Mouse (Mus musculus): Measurements from ENCODE around the gene Pno1. TPM values are rescaled to one million over a fixed set of nuclear protein-coding genes. Genes with fewer than 3 reads are reported as not detected.

Pno1 gene
- polyA plus RNA-seq (2017; shearing (Covaris generic)), result 10 to 100 TPM; 48.8 to 54.7 TPM

DNA sequence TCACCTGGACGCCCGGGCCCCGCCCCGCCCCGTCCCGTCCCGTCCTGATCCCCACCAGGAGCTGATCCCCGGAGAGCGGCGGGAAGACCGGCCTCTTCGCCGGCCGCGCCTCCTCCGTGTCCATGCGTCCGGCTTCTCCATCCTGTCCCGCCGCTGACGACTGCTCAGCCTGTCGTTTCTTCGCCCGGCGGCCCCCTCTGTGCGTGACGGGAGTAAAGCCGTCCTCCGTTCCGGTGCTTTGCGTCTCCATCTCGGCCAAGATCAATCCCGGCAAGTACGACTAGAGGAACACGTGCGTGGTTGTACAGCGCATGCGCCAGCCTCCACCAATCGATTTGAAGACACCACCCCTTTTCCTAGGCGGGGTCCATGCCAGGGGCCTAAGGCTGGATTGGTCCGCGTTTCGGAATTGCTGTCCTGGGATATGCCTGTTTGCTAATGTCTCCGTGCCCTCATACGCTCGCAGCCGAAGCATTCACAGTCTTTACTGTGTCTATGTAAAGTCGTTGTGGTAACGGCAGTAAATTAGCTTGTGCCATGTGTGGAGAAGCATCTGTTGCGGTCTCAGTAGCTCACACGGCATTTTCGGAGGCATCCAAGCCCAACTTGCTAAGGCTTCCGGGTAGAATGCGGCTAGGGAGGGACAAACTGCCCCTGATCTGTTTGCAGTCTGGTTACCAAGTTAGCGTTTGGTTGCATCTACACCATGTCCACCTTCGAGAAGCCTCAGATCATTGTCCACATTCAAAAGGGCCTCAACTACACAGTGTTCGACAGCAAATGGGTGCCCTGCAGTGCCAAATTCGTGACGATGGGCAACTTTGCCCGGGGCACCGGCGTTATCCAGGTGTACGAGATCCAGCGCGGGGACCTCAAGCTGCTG lies at the start of gene Pno1:
Gene Pno1 (minus strand): TSS at position 311 of the 883 bp plus-strand sequence.

DNA sequence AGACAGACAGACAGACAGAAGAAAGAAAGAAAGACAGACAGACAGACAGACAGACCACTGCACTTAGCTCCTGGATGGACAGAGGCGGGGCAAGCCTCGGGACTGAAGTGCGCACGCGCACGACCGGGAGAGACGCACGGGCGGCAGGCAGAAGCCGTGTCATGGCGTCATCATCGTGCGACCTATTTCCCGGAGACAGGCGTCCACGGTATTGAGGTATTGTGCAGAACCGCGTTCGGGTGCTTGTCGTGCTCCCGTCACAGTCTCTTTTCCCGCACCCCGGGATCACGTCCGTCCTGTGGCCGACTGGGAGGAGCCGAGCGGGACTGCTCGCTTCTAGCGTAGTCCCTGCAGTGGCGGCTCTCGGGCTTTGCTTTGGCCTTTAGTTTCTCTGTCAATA lies 46.1 kb upstream of the Pno1 start, which contains the start of gene C1d:
Gene C1d (plus strand): TSS at position 137 of the 400 bp plus-strand sequence.

DNA sequence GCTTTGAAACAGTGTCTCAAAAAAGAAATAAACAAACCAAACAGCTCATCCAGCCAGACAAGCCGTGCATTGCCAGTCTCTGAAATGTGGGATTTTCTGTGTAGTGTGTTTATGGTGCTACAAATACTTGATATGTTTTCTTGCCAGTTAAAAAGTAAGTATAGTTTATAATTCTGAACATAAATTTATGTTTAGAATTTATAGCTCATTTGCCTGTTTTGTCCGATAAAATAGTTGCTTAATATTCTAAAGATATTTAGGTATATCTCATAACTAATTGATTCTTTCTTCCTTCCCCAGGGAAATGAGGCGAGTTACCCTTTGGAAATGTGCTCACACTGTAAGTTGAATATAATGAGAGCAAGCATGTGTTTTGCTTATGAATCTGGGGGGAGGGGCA lies 29.6 kb downstream of the Pno1 start, which contains the start of gene Wdr92:
Gene Wdr92 (plus strand): TSS at position 301 of the 400 bp plus-strand sequence.

DNA sequence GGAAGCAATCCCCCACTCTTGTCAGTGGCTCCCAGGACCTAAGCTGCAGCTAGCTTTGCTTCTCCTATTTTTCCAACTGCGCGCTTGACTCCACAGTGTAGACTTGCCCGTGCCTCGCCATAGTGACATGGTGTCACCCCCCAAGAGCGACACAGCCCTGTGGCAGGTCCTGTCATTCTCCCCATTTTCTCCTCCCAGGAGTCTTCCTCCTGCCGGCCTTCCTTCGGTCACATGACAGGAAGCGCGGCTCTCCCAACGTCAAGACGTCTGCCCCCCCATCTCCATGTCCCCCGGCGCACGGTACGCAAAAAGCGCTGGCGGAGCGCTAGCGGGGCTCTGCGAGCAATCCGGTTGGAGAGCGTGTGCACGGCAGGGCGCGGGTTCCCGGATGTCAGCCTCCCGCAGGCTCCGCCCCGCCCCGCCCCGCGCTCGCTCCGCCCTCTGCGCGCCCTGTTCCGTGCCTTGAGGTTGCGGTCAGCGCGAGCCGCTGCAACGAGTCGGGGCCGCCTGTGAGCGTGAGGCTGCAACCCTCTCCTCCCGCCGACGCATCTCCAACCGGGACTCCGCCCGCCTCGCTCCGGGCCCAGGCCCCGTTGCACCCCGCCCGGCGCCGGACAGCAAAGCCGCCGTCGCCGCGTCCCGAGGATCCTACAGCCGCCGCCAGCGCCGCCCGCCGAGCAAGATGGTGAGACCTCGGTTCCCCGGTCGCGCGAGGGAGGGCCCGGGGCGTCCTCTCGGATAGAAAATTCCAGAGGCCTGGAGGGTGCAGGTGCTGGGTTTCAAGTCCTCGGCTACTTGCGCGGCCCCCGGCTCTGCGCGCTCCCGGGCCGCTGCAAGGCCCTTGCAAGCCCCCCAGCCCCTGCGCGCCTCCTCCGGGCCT lies 52.3 kb downstream of the Pno1 start, which contains the start of gene Ppp3r1:
Gene Ppp3r1 (plus strand): TSS at position 406 of the 880 bp plus-strand sequence.

Other genes starting within 250 kb of the Pno1 start
- 1 to 10 TPM; 3.5 to 4.0 TPM for gene Cnrip1, start 160.0 kb downstream of the Pno1 start, polyA plus RNA-seq (2017; shearing (Covaris generic))
- gene Plek, start 159.2 kb downstream of the Pno1 start, polyA plus RNA-seq (2017; shearing (Covaris generic)), result 1 to 10 TPM; 4.7 to 5.7 TPM
- gene Ppp3r1, start 52.3 kb downstream of the Pno1 start, polyA plus RNA-seq (2017; shearing (Covaris generic)), result 100 to 1,000 TPM in 1 of 2 experiments, 10 to 100 TPM in 1; 93.5 to 106 TPM
- gene Wdr92, start 29.5 kb downstream of the Pno1 start, polyA plus RNA-seq (2017; shearing (Covaris generic)), result 10 to 100 TPM; 23.0 to 29.9 TPM
- 10 to 100 TPM; 54.9 to 87.0 TPM for gene C1d, start 46.0 kb upstream of the Pno1 start, polyA plus RNA-seq (2017; shearing (Covaris generic))